Mouse (Mus musculus): ENCODE data around the gene Ap1m1.

- TF ChIP-seq POLR2A (IDR thresholded peaks at IDR 0.05; ENCODE audit: low read depth, low read length) (peak; percentile 43; the same call in 1 of the 2 replicates), CTCF (IDR thresholded peaks at IDR 0.05; ENCODE audit: extremely low read depth, insufficient read length, insufficient replicate concordance, low read depth, low read length) (peak; percentile 60; the same call in 1 of the 2 replicates)
Observed at GRCm38 (mm10) chr8:72239499-72240402, at the start of gene Ap1m1.

All from small intestine, adult 2 months (tissue).